Mouse (Mus musculus) stomach, embryonic 16.5 days (tissue): ENCODE measurements at regions not wholly inside any gene's neighbourhood (a gene's known extent, or its start where the extent isn't known, plus 50 kb on each side); places are given as distances from the start of the nearest gene placed in this dataset.

ENCODE experiments used
- ATAC-seq: fragments of 200-750 bp; cut with Nextera tagmentation; 2 replicates; pipeline ENCODE4 v1.8.0; 2017; ENCODE audit warnings: moderate number of reproducible peaks, moderate TSS enrichment; ENCODE audit not compliant: insufficient read depth, low FRiP score
- H3K27ac ChIP-seq: fragments of 300-500 bp; sonication (generic); 2 replicates; pipeline ENCODE4 v1.5.1; 2014; ENCODE audit warnings: low read length
- H3K27me3 ChIP-seq: fragments of 300-500 bp; sonication (generic); 2 replicates; pipeline ENCODE4 v1.6.1; 2014; ENCODE audit warnings: low read length, control low read depth, mixed read lengths; ENCODE audit not compliant: control insufficient read depth, insufficient read depth
- H3K36me3 ChIP-seq: fragments of 300-500 bp; sonication (generic); 2 replicates; pipeline ENCODE4 v1.6.1; 2014; ENCODE audit warnings: low read length; ENCODE audit not compliant: control insufficient read depth, insufficient read depth
- H3K4me1 ChIP-seq: fragments of 300-500 bp; sonication (generic); 2 replicates; pipeline ENCODE4 v1.6.1; 2014; ENCODE audit warnings: low read length, control low read depth, mixed read lengths; ENCODE audit not compliant: control insufficient read depth, insufficient read depth
- H3K4me2 ChIP-seq: fragments of 300-500 bp; sonication (generic); 2 replicates; pipeline ENCODE4 v1.6.1; 2014; ENCODE audit warnings: low read depth, low read length, mixed read lengths
- H3K4me3 ChIP-seq: fragments of 300-500 bp; sonication (generic); replicated peaks from 2 replicates; pipeline ENCODE4 v1.5.1; 2014; ENCODE audit warnings: mild to moderate bottlenecking, low read length
- H3K9ac ChIP-seq: fragments of 300-500 bp; sonication (generic); 2 replicates; pipeline ENCODE4 v1.6.1; 2014; ENCODE audit warnings: low read length
- H3K9me3 ChIP-seq: fragments of 300-500 bp; sonication (generic); replicated peaks from 2 replicates; pipeline ENCODE4 v1.6.1; 2016; ENCODE audit warnings: low read length, control low read depth; ENCODE audit not compliant: control insufficient read depth
- WGBS: fragments of 180-500 bp; shearing (Covaris S2); extraction: QIAGEN DNeasy Blood & Tissue Kit; methylation state at CpG from one replicate; pipeline ENCODE4 v1.1.7; 2014; 5-methylcytosine and 5-hydroxymethylcytosine counted together

GRCm38 (mm10) chr12:50897606-50898166, 248.8 kb upstream of the Prkd1 start:
- no peak overlapping the region for H3K4me2 ChIP-seq
- no peak overlapping the region for H3K4me3 ChIP-seq
- no peaks in the 10 kb centered on the region for H3K9me3 ChIP-seq
- no peaks in the 10 kb centered on the region for H3K4me1 ChIP-seq
- H3K9ac ChIP-seq: no peak overlapping the region
- no peaks in the 10 kb centered on the region for H3K36me3 ChIP-seq
- no peak for ATAC-seq
- no peaks in the 10 kb centered on the region for H3K27me3 ChIP-seq
- no peak overlapping the region for H3K27ac ChIP-seq
- 77% methylated on average over 3 of the region's 3 CpGs for WGBS

- H3K4me1 ChIP-seq: no peaks in the 10 kb centered on the region
- 54% methylated on average over 5 of the region's 5 CpGs for WGBS
- no peaks in the 10 kb centered on the region for H3K9me3 ChIP-seq
- no peak overlapping the region for H3K4me3 ChIP-seq
- H3K36me3 ChIP-seq: no peaks in the 10 kb centered on the region
- ATAC-seq: no peak
- H3K27me3 ChIP-seq: no peaks in the 10 kb centered on the region
- H3K9ac ChIP-seq: no peak overlapping the region
- no peak overlapping the region for H3K27ac ChIP-seq
- no peak overlapping the region for H3K4me2 ChIP-seq
Measured at GRCm38 (mm10) chr12:50893604-50894003, 244.7 kb upstream of the Prkd1 start.

- Histone ChIP-seq H3K9me3 (no peaks in the 10 kb centered on the region), H3K27me3 (no peaks in the 10 kb centered on the region), H3K36me3 (no peaks in the 10 kb centered on the region), H3K9ac (no peak overlapping the region), H3K27ac (no peak overlapping the region), H3K4me3 (no peak overlapping the region), H3K4me1 (no peaks in the 10 kb centered on the region), H3K4me2 (no peak overlapping the region)
- no peak for ATAC-seq
Measured at GRCm38 (mm10) chr12:50875796-50876195, 226.9 kb upstream of the Prkd1 start.

GRCm38 (mm10) chr12:50874024-50874398, 225.1 kb upstream of the Prkd1 start:
- H3K4me3 ChIP-seq: no peak overlapping the region
- no peak for ATAC-seq
- 89% methylated on average over 4 of the region's 4 CpGs for WGBS

GRCm38 (mm10) chr12:50873390-50874023, 224.6 kb upstream of the Prkd1 start:
- no peak for ATAC-seq
- Histone ChIP-seq H3K27ac (no peak overlapping the region), H3K9me3 (no peaks in the 10 kb centered on the region), H3K27me3 (no peaks in the 10 kb centered on the region), H3K4me1 (no peaks in the 10 kb centered on the region), H3K4me3 (no peak overlapping the region), H3K36me3 (no peaks in the 10 kb centered on the region), H3K9ac (no peak overlapping the region), H3K4me2 (no peak overlapping the region)
- 89% methylated on average over 11 of the region's 11 CpGs for WGBS

More at GRCm38 (mm10) chr12:50874024-50874398, 225.1 kb upstream of the Prkd1 start:
- Histone ChIP-seq H3K9me3 (no peaks in the 10 kb centered on the region), H3K27me3 (no peaks in the 10 kb centered on the region), H3K9ac (no peak overlapping the region), H3K36me3 (no peaks in the 10 kb centered on the region), H3K4me2 (no peak overlapping the region), H3K4me1 (no peaks in the 10 kb centered on the region), H3K27ac (no peak overlapping the region)

GRCm38 (mm10) chr12:50851644-50852043, 202.7 kb upstream of the Prkd1 start:
- Histone ChIP-seq H3K4me1 (no peaks in the 10 kb centered on the region), H3K36me3 (no peaks in the 10 kb centered on the region), H3K9ac (no peak overlapping the region), H3K27ac (no peak overlapping the region), H3K27me3 (no peaks in the 10 kb centered on the region), H3K9me3 (no peaks in the 10 kb centered on the region), H3K4me2 (no peak overlapping the region), H3K4me3 (no peak overlapping the region)
- no peak for ATAC-seq
- WGBS: 73% methylated on average over 3 of the region's 3 CpGs

- no peak overlapping the region for H3K4me2 ChIP-seq
- no peak overlapping the region for H3K27ac ChIP-seq
- no peaks in the 10 kb centered on the region for H3K36me3 ChIP-seq
- no peak overlapping the region for H3K9ac ChIP-seq
- no peaks in the 10 kb centered on the region for H3K27me3 ChIP-seq
- H3K4me3 ChIP-seq: no peak overlapping the region
- WGBS: 69% methylated on average over 3 of the region's 3 CpGs
- no peak for ATAC-seq
- no peaks in the 10 kb centered on the region for H3K4me1 ChIP-seq
- no peaks in the 10 kb centered on the region for H3K9me3 ChIP-seq
Measured at GRCm38 (mm10) chr12:50847976-50848375, 199.1 kb upstream of the Prkd1 start.

GRCm38 (mm10) chr12:50842744-50843143, 193.8 kb upstream of the Prkd1 start:
- no peaks in the 10 kb centered on the region for H3K36me3 ChIP-seq
- H3K27me3 ChIP-seq: no peaks in the 10 kb centered on the region
- 86% methylated on average over 6 of the region's 6 CpGs for WGBS
- no peak overlapping the region for H3K4me2 ChIP-seq
- no peak overlapping the region for H3K4me3 ChIP-seq
- H3K9ac ChIP-seq: no peak overlapping the region
- H3K27ac ChIP-seq: no peak overlapping the region
- no peaks in the 10 kb centered on the region for H3K4me1 ChIP-seq
- H3K9me3 ChIP-seq: no peaks in the 10 kb centered on the region
- ATAC-seq: no peak

- Histone ChIP-seq H3K9ac (no peak overlapping the region), H3K27me3 (no peaks in the 10 kb centered on the region), H3K4me3 (no peak overlapping the region), H3K36me3 (no peaks in the 10 kb centered on the region), H3K9me3 (no peaks in the 10 kb centered on the region), H3K4me1 (no peaks in the 10 kb centered on the region), H3K27ac (no peak overlapping the region), H3K4me2 (no peak overlapping the region)
- ATAC-seq: no peak
- 67% methylated on average over 2 of the region's 2 CpGs for WGBS
Measured at GRCm38 (mm10) chr12:50839391-50839790, 190.5 kb upstream of the Prkd1 start.
